In genomic region chr10:77082453-77082852, GRCm38 (mm10) we compare ENCODE assay signal across 9 mouse cellular contexts. TPM values are rescaled to one million over a fixed set of nuclear protein-coding genes. Genes with fewer than 3 reads are reported as not detected.
A peak's percentile ranks its signal among the peaks of the same experiment; 100 is the strongest.
DNase-seq lines count a peak whose midpoint lies in the region; ATAC-seq and TF ChIP-seq lines count a peak whose summit lies in the region.
"Had no signal": no experiment of that assay in that cellular context is flagged by ENCODE, and none has a peak within 500 bp of the region (broad histone marks: within the 10 kb centered on the region; RNA-seq: fewer than 3 reads in every experiment).

No protein-coding gene starts in this region.

- no peak for ATAC-seq in lung, embryonic 14.5 days (ENCODE audit: insufficient read depth)

- no peak overlapping the region for H3K27ac ChIP-seq in lung, embryonic 14.5 days (ENCODE audit: low read depth)

- H3K9ac ChIP-seq in lung, embryonic 14.5 days = no peak overlapping the region
- H3K9ac ChIP-seq: hindbrain, embryonic 15.5 days had no signal

- peak; percentile 99 for TF ChIP-seq CTCF in lung, embryonic 14.5 days (IDR thresholded peaks at IDR 0.05; ENCODE audit: low read depth)

- DNase-seq in A20 (ENCODE audit: low read depth, low spot score) (peak; percentile 77), NIH3T3 (ENCODE audit: low read depth) (peak; percentile 94)
- DNase-seq in cerebellum, adult 8-10 months = peak; percentile 75
- DNase-seq in frontal cortex, postnatal 36 days (ENCODE audit: low spot score in 2 of 2) = peak; percentile 80 to 86
- DNase-seq in layer of hippocampus, adult 11-12 months (ENCODE audit: low spot score) = peak; percentile 78
- peak; percentile 93 for DNase-seq in lung, embryonic 14.5 days
- peak; percentile 57 for DNase-seq in retina, postnatal 7 days (ENCODE audit: low read depth, low spot score)
- peak; percentile 88 for DNase-seq in thymus, postnatal 4 days

- no peak overlapping the region for H3K4me2 ChIP-seq in lung, embryonic 14.5 days
- H3K4me2 ChIP-seq: hindbrain, embryonic 15.5 days had no signal

- no peaks in the 10 kb centered on the region for H3K9me3 ChIP-seq in lung, embryonic 14.5 days (ENCODE audit: low read depth, low read length)
- H3K9me3 ChIP-seq: hindbrain, embryonic 15.5 days had no signal

- H3K36me3 ChIP-seq in lung, embryonic 14.5 days (ENCODE audit: insufficient read depth) = peaks cover 36% of the 10 kb centered on the region; the same call in 1 of the 2 replicates
- H3K36me3 ChIP-seq: hindbrain, embryonic 15.5 days had no signal

- H3K4me3 ChIP-seq in lung, embryonic 14.5 days (ENCODE audit: low read depth, low read length) = no peak overlapping the region
- H3K4me3 ChIP-seq: hindbrain, embryonic 15.5 days had no signal

- H3K27me3 ChIP-seq in lung, embryonic 14.5 days (ENCODE audit: insufficient read depth, low read length) = no peaks in the 10 kb centered on the region
- H3K27me3 ChIP-seq: hindbrain, embryonic 15.5 days had no signal

- no peaks in the 10 kb centered on the region for H3K4me1 ChIP-seq in lung, embryonic 14.5 days (ENCODE audit: insufficient read depth)

- WGBS in lung, embryonic 14.5 days = 19% methylated on average over 3 of the region's 3 CpGs

RNA-seq across cellular contexts. Expression of gene Slc19a1, which starts 50.4 kb away (rescaled TPM):
- 26.5 and 31.0 TPM in 2 replicates for polyA plus RNA-seq in lung, embryonic 14.5 days (2014; fragmentation: Nextera tagmentation; extraction: Ambion mirVana)
